Mouse (Mus musculus): ENCODE measurements at regions not wholly inside any gene's neighbourhood (a gene's known extent, or its start where the extent isn't known, plus 50 kb on each side); places are given as distances from the start of the nearest gene placed in this dataset.
"Not testable (repeated sequence)": the region's sequence is repeated elsewhere in the genome, so short reads cannot be mapped to it uniquely, and the experiment has no call there.

GRCm38 (mm10) chr15:42082436-42082835 is 1948.3 kb downstream of the 9330182O14Rik start:
- DNase-seq = no peak

- peak; percentile 7 for DNase-seq
Observed at GRCm38 (mm10) chr15:42100730-42101129, 1966.6 kb downstream of the 9330182O14Rik start.

- no peak for DNase-seq
Observed at GRCm38 (mm10) chr15:42104816-42105215, 1970.7 kb downstream of the 9330182O14Rik start.

GRCm38 (mm10) chr15:42107106-42107505 is 1972.9 kb downstream of the 9330182O14Rik start:
- DNase-seq = no peak

GRCm38 (mm10) chr15:42111811-42112210 is 1977.6 kb downstream of the 9330182O14Rik start:
- no peak for DNase-seq

- DNase-seq = no peak
Observed at GRCm38 (mm10) chr15:42127471-42127870, 1993.3 kb downstream of the 9330182O14Rik start.

- no peak for DNase-seq
Observed at GRCm38 (mm10) chr15:42128976-42129375, 1994.8 kb downstream of the 9330182O14Rik start.

- DNase-seq = no peak
Observed at GRCm38 (mm10) chr15:42166546-42166945, 2032.4 kb downstream of the 9330182O14Rik start.

- DNase-seq = not testable (repeated sequence)
Observed at GRCm38 (mm10) chr15:42177766-42178165, 2043.6 kb downstream of the 9330182O14Rik start.

GRCm38 (mm10) chr15:42207187-42207846 is 2073.2 kb downstream of the 9330182O14Rik start:
- no peak for DNase-seq

- DNase-seq = no peak
Observed at GRCm38 (mm10) chr15:42219496-42219895, 2085.3 kb downstream of the 9330182O14Rik start.

GRCm38 (mm10) chr15:42220005-42220404 is 2085.8 kb downstream of the 9330182O14Rik start:
- no peak for DNase-seq

- no peak for DNase-seq
Observed at GRCm38 (mm10) chr15:42225006-42225405, 2090.8 kb downstream of the 9330182O14Rik start.

GRCm38 (mm10) chr15:42231692-42232091 is 2097.5 kb downstream of the 9330182O14Rik start:
- DNase-seq = no peak

GRCm38 (mm10) chr15:42246812-42247211 is 2112.6 kb downstream of the 9330182O14Rik start:
- no peak for DNase-seq

GRCm38 (mm10) chr15:42252730-42253330 is 2118.7 kb downstream of the 9330182O14Rik start:
- DNase-seq = no peak

- DNase-seq = no peak
Observed at GRCm38 (mm10) chr15:42256343-42256742, 2122.2 kb downstream of the 9330182O14Rik start.

GRCm38 (mm10) chr15:42275117-42275516 is 2141.0 kb downstream of the 9330182O14Rik start:
- DNase-seq = no peak

GRCm38 (mm10) chr15:42277247-42277646 is 2143.1 kb downstream of the 9330182O14Rik start:
- DNase-seq = no peak

- DNase-seq = no peak
Observed at GRCm38 (mm10) chr15:42280810-42281209, 2146.6 kb downstream of the 9330182O14Rik start.

- no peak for DNase-seq
Observed at GRCm38 (mm10) chr15:42296406-42296805, 2162.2 kb downstream of the 9330182O14Rik start.

- DNase-seq = no peak
Observed at GRCm38 (mm10) chr15:42297430-42297829, 2163.3 kb downstream of the 9330182O14Rik start.

- no peak for DNase-seq
Observed at GRCm38 (mm10) chr15:42301956-42302355, 2167.8 kb downstream of the 9330182O14Rik start.

- no peak for DNase-seq
Observed at GRCm38 (mm10) chr15:42304097-42304496, 2169.9 kb downstream of the 9330182O14Rik start.

GRCm38 (mm10) chr15:42309586-42309985 is 2175.4 kb downstream of the 9330182O14Rik start:
- no peak for DNase-seq

Data from right cerebral cortex, postnatal 25 days (tissue).